Mouse (Mus musculus) midbrain, embryonic 16.5 days (tissue): ENCODE results near the gene Hoxc11. TPM values are rescaled to one million over a fixed set of nuclear protein-coding genes. Genes with fewer than 3 reads are reported as not detected.

Source experiments
- ATAC-seq: fragments of 200-750 bp; cut with Nextera tagmentation; 2 replicates; pipeline ENCODE4 v1.8.0; 2017; ENCODE audit warnings: moderate TSS enrichment
- H3K27ac ChIP-seq: fragments of 300-500 bp; sonication (generic); 2 replicates; pipeline ENCODE4 v1.5.1; 2014; ENCODE audit warnings: mild to moderate bottlenecking, low read length, mixed read lengths
- H3K27me3 ChIP-seq: fragments of 300-500 bp; sonication (generic); 2 replicates; pipeline ENCODE4 v1.6.1; 2014; ENCODE audit warnings: low read depth, low read length, mixed read lengths; ENCODE audit not compliant: control insufficient read depth, insufficient read depth
- H3K36me3 ChIP-seq: fragments of 300-500 bp; sonication (generic); 2 replicates; pipeline ENCODE4 v1.6.1; 2014; ENCODE audit warnings: mild to moderate bottlenecking, low read length, moderate library complexity, mixed read lengths; ENCODE audit not compliant: control insufficient read depth, insufficient read depth
- H3K4me1 ChIP-seq: fragments of 300-500 bp; sonication (generic); 2 replicates; pipeline ENCODE4 v1.6.1; 2014; ENCODE audit warnings: mild to moderate bottlenecking, low read length, mixed read lengths; ENCODE audit not compliant: control insufficient read depth, insufficient read depth
- H3K4me2 ChIP-seq: fragments of 300-500 bp; sonication (generic); 2 replicates; pipeline ENCODE4 v1.6.1; 2014; ENCODE audit warnings: mild to moderate bottlenecking, low read length, mixed read lengths
- H3K4me3 ChIP-seq: fragments of 300-500 bp; sonication (generic); 2 replicates; pipeline ENCODE4 v1.5.1; 2014; ENCODE audit warnings: low read depth, mild to moderate bottlenecking, low read length, moderate library complexity, mixed read lengths
- H3K9ac ChIP-seq: fragments of 300-500 bp; sonication (generic); 2 replicates; pipeline ENCODE4 v1.6.1; 2014; ENCODE audit warnings: low read depth, low read length, mixed read lengths
- H3K9me3 ChIP-seq: fragments of 300-500 bp; sonication (generic); replicated peaks from 2 replicates; pipeline ENCODE4 v1.6.1; 2014; ENCODE audit warnings: mild to moderate bottlenecking, low read length, mixed read lengths; ENCODE audit not compliant: control insufficient read depth, poor library complexity, severe bottlenecking
- WGBS: fragments of 180-500 bp; shearing (Covaris S2); extraction: QIAGEN DNeasy Blood & Tissue Kit; methylation state at CpG from one replicate; pipeline ENCODE4 v1.1.7; 2014; 5-methylcytosine and 5-hydroxymethylcytosine counted together
- polyA plus RNA-seq: library from polyadenylated mRNA; unstranded; fragments of >200 nt; fragmentation: Nextera tagmentation; extraction: Ambion mirVana; gene quantifications from 2 replicates; pipeline ENCODE4 v1.2.1, GENCODE M21; 2015

Hoxc11 gene
- polyA plus RNA-seq, 1 experiment from 2014 or later, result not detected

- 2% methylated on average over 3 of the region's 3 CpGs for WGBS
- Histone ChIP-seq H3K9ac (no peak overlapping the region), H3K27me3 (peaks cover 85% of the 10 kb centered on the region), H3K4me1 (peaks cover 2% of the 10 kb centered on the region; the same call in 1 of the 2 replicates), H3K4me2 (no peak overlapping the region), H3K36me3 (no peaks in the 10 kb centered on the region), H3K9me3 (no peaks in the 10 kb centered on the region), H3K27ac (no peak overlapping the region), H3K4me3 (no peak overlapping the region)
- no peak for ATAC-seq
Observed at GRCm38 (mm10) chr15:102984925-102985324, 30.7 kb downstream of the Hoxc11 start.

DNA sequence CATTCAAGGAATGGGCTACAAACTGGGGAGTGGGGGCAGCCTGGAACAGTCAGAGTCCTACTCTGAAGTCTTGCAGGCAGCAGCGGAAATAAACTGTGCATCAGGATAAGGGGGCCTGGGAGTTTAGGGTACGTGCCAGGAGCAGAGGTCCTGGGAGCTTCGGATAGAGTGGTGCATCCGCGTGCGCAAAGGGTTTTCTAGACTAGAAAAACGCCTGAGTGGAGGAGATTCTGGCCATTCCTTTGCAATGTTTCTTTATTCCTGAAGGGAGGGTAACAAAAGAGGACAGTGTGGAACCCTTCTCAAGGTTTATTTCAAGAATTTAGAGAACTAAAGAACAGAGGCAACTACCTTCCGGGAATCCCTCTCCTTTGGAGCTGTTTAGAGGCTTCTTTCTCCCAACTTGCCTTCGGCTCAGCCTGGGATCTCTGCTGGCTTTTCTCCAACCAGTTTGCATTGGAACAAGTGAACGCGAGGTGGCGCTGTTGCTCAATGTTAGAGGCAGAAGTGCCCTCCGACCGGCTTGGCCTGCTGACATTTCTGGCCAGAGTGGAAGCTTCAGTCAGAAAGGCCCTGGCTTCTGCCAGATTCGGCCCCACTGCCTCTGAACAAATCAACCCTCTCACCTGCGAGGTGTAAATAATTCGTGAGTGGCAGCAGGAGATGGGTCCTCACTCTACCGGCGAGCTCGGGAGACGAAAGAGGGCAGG, 33.1 kb downstream of the Hoxc11 start:
- WGBS, result 4% methylated on average over 21 of the region's 21 CpGs
- no peak overlapping the region for H3K9ac ChIP-seq
- peaks cover 93% of the 10 kb centered on the region for H3K27me3 ChIP-seq
- no peaks in the 10 kb centered on the region for H3K36me3 ChIP-seq
- no peaks in the 10 kb centered on the region for H3K9me3 ChIP-seq
- H3K4me1 ChIP-seq, result no peaks in the 10 kb centered on the region; the same call in 1 of the 2 replicates
- peak; percentile 45; the same call in 1 of the 2 replicates for ATAC-seq
- H3K4me2 ChIP-seq, result no peak overlapping the region
- no peak overlapping the region for H3K27ac ChIP-seq
- H3K4me3 ChIP-seq, result no peak overlapping the region

DNA sequence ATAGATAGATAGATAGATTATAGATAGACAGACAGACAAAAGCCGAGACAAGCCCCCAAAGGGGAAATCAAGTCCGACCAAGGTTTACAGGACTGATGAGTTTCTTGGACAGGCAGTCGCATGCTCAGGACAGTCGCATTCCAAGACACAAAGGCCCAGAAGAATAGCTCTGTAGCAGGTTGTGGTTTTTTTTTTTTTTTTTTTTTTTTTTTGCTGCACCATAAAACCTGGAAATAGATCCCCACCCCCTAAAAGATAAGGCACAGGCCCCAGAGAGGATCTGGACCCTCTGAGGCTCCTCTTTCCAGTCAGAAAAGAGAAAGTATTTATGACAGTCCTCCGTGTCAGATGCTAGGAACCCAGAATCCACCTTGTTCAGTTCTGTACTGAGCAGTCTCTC, 33.9 kb downstream of the Hoxc11 start:
- H3K27me3 ChIP-seq, result peaks cover 94% of the 10 kb centered on the region
- WGBS, result 15% methylated on average over 5 of the region's 5 CpGs
- no peaks in the 10 kb centered on the region for H3K9me3 ChIP-seq
- no peak overlapping the region for H3K27ac ChIP-seq
- no peak for ATAC-seq
- H3K4me3 ChIP-seq, result no peak overlapping the region
- no peak overlapping the region for H3K9ac ChIP-seq
- no peaks in the 10 kb centered on the region; the same call in 1 of the 2 replicates for H3K4me1 ChIP-seq
- H3K36me3 ChIP-seq, result no peaks in the 10 kb centered on the region
- no peak overlapping the region for H3K4me2 ChIP-seq

- Histone ChIP-seq H3K27ac (no peak within 1 kb of the TSS), H3K4me2 (no peak within 1 kb of the TSS), H3K4me1 (no peaks in the 10 kb centered on the region; the same call in 1 of the 2 replicates), H3K4me3 (no peak within 1 kb of the TSS), H3K9me3 (no peaks in the 10 kb centered on the region), H3K9ac (no peak within 1 kb of the TSS), H3K36me3 (no peaks in the 10 kb centered on the region), H3K27me3 (peaks cover 88% of the 10 kb centered on the region)
- ATAC-seq, result no peak
- WGBS, result under 1% methylated on average over 65 of the region's 69 CpGs
Observed at GRCm38 (mm10) chr15:102990461-102991397, 36.5 kb downstream of the Hoxc11 start, which contains the start of gene Hoxc8. Hoxc8 (plus strand) TSS chr15:102990607.

GRCm38 (mm10) chr15:102991782-102992181, 37.6 kb downstream of the Hoxc11 start:
- Histone ChIP-seq H3K4me1 (no peaks in the 10 kb centered on the region; the same call in 1 of the 2 replicates), H3K9ac (no peak overlapping the region), H3K36me3 (no peaks in the 10 kb centered on the region), H3K9me3 (no peaks in the 10 kb centered on the region), H3K4me2 (no peak overlapping the region), H3K4me3 (no peak overlapping the region), H3K27me3 (peaks cover 88% of the 10 kb centered on the region), H3K27ac (no peak overlapping the region)
- 2% methylated on average over 7 of the region's 7 CpGs for WGBS
- no peak for ATAC-seq

DNA sequence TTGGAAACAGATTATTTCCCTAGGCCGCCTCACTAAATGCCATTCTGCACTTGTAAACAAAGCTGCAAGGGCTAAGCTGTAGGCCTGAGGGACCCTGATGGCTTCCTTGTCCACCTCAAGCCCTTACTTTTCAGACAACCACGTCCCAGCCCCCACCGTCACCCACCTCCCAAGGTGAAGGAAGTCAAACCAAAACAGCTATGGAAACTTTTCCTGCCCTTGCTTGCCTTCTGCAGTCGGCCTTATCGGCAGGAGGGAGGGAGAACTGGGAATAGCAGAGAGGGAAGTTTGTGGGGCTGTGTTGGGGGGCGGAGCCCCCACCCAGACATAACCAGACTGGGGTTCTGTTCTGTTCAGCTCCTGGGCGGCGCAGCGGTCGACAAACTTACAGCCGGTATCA, 38.0 kb downstream of the Hoxc11 start:
- Histone ChIP-seq H3K4me2 (no peak overlapping the region), H3K9me3 (no peaks in the 10 kb centered on the region), H3K4me3 (no peak overlapping the region), H3K27me3 (peaks cover 87% of the 10 kb centered on the region), H3K9ac (no peak overlapping the region), H3K4me1 (no peaks in the 10 kb centered on the region; the same call in 1 of the 2 replicates), H3K27ac (no peak overlapping the region), H3K36me3 (no peaks in the 10 kb centered on the region)
- under 1% methylated on average over 11 of the region's 11 CpGs for WGBS
- no peak for ATAC-seq

GRCm38 (mm10) chr15:102992863-102993262, 38.6 kb downstream of the Hoxc11 start:
- H3K4me3 ChIP-seq, result no peak overlapping the region
- H3K27me3 ChIP-seq, result peaks cover 85% of the 10 kb centered on the region
- H3K36me3 ChIP-seq, result no peaks in the 10 kb centered on the region
- H3K9ac ChIP-seq, result no peak overlapping the region
- ATAC-seq, result no peak
- H3K27ac ChIP-seq, result no peak overlapping the region
- no peaks in the 10 kb centered on the region; the same call in 1 of the 2 replicates for H3K4me1 ChIP-seq
- H3K9me3 ChIP-seq, result no peaks in the 10 kb centered on the region
- no peak overlapping the region for H3K4me2 ChIP-seq
- 3% methylated on average over 3 of the region's 3 CpGs for WGBS

- Histone ChIP-seq H3K4me3 (no peak overlapping the region), H3K36me3 (no peaks in the 10 kb centered on the region), H3K27ac (no peak overlapping the region), H3K27me3 (peaks cover 84% of the 10 kb centered on the region), H3K4me1 (peaks cover 4% of the 10 kb centered on the region; the same call in 1 of the 2 replicates), H3K9ac (no peak overlapping the region), H3K9me3 (no peaks in the 10 kb centered on the region), H3K4me2 (no peak overlapping the region)
- WGBS, result 2% methylated on average over 9 of the region's 9 CpGs
- no peak for ATAC-seq
Observed at GRCm38 (mm10) chr15:102996548-102996947, 42.3 kb downstream of the Hoxc11 start.
